Mouse (Mus musculus): ENCODE results near the gene Tspyl1.

Tspyl1 gene

DNA sequence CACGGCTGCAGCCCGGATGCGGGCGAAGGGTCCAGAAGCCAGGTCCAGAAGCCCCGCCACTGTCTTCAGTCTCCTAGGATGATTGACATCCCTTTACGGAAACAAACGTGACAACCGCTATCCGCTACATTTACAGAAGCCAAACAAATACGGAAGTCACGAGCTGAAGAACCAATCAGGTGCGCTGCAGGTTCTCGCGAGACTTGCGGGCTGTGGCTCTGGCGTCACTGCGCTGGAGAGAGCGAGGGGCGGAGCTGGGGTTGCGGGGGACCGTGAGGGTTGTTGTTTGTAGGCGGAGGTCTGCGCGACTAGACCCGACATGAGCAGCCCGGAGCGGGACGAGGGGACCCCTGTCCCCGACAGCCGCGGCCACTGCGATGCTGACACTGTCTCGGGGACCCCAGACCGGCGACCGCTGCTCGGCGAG, at the start of gene Tspyl1:
Gene Tspyl1, plus strand, starts transcription at position 229 of the 427 bp plus-strand sequence.
- DNase-seq (ENCODE audit: low read depth, low spot score) = peak; percentile 99

DNA sequence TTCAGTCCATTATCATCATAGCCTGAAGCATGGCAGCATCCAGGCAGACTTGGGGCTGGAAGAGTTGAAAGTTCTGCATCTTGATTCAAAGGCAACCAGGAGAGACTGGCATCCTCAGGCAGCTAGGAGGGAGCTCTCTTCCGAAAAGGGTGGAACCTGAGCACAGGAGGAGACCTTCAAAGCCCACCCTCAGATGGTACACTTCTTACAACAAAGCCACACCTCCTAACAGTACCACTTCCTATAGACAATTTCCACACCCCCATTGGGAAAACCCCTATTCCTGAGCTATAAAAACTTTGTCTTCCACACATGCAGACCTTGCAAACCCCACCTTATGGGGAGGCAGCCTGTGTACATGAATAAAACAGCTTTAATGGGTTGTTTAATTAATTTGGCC, 48.6 kb upstream of the Tspyl1 start:
- peak; percentile 82 for DNase-seq (ENCODE audit: low read depth, low spot score)

DNA sequence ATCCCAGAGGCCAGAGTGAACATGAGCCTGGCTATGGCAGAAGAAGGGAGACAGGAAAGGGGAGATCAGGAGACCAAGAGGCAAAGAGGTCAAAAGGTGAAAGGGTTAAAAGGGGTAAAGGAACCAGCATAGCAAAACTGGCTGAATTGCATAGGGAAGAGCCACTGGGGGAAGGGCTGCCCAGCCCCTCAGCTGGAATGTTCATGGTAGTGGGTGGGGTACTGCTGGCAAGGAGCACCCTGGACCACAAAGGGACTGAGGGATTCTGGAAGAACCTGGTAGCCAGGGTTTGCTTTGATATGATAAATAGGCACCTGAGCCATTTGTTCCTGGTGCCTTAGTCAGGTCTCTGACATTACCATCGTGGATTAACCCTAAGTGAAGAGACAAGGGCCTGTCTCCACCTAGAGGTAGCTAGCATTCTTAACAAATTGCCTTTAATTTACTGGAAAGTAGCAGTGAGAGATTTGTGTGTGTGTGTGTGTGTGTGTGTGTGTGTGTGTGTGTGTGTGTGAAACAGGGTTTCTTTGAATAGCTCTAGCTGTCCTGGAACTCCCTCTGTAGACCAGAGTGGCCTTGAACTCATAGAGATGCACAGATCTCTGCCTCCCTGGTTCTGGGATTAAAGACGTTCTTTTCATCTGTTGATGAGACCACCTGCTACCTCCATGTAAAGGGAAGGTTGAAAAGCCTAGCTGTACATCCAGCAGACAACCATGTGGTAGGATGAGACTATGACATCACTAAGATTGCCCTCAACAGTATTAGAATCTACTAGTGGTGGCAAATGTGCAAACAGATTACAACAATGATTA, 47.9 kb upstream of the Tspyl1 start:
- DNase-seq (ENCODE audit: low read depth, low spot score) = peak; percentile 99

DNA sequence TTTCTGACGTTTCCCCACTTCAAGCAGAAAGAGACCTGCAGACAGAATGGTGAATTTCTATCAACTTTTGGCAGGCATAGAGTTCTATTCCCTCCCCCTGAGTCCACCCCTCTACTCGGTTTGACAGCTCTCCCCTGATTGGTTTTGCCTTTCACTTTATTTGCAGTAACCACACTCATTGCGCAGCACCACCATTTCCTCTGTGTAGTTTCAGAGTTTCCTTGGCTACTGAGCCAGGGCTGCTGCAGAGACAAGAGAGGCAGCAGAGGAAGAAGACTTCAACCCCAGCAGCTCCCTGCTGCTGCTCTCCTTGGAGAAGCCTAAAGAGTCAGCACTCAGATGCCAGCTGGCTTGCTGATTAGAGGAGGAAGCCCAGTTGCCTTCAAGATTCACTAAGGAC, 46.6 kb upstream of the Tspyl1 start:
- DNase-seq (ENCODE audit: low read depth, low spot score) = no peak

DNA sequence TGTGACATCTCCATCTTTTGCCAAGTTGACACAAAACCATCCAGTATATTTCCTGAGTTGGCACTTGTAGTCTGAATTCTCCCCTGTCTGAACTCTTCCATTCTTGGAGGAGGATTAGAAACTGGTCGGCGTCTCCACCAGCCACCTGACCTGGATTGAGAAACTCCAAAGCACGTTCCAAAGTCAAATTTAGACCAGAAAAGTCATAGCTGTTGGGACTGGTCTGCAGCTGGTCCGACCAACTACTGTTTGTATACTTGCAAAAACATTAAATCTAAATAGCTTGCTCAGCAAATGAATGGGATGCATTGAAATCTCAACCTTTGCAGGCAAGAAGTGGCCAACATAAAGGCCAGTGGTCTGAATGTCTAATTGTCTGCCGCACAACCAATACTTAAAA, 45.4 kb upstream of the Tspyl1 start:
- DNase-seq (ENCODE audit: low read depth, low spot score) = peak; percentile 53

DNA sequence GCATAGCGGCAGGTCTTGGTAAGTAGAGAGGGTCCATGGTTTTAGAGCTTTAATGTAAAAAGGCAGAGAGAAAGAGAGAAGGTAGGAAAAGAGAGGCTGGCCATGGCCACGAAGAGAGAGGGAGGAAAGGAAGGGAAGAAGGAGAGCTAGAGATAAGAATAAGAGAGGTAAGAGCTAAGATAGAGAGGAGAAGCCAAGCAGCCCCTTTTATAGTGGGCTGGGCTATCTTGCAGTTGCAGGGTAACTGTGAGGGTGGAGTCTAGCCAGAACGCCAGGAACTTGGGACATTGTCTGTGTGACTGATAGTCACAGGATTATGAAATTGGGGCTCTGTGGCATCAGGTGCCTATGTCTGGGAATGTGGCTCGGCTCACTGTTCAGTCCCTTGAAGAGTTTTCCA, 43.5 kb upstream of the Tspyl1 start:
- DNase-seq (ENCODE audit: low read depth, low spot score) = no peak

DNA sequence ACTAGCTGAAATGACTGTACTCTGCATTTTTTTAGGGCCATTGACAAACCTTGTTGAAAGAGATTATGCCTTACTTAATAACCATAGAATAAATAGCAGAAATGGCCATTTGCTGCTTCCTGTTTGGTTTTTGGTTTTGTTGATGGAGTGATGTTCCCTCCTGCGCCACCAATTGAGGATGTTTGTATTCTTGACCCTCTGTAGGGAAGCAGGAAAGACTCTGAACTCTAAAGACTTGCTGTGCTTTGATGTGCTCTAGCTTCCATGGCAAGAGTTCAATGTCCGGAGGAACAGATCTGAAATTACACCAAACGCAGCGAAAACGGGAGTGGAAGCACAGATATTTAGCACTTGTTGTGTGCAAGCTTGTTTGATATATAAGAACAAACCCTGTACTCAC, 37.2 kb upstream of the Tspyl1 start:
- no peak for DNase-seq (ENCODE audit: low read depth, low spot score)

DNA sequence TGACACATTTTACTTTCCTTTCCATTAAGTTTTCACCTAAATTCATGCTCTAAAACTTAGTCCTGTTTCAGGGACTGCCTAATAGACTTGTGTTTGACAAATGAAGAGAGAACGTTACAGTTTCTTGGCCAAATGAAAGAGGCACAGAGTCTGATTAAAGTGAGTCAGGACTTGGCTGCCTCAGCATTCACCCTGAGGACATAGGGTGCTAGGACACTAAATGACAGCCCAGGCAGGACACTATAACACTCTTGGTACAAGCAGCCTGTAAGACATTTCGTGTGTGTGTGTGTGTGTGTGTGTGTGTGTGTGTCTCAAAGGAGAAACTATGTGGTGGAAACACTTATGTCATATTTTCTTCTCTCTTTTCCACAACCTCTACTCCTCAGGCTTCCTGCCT, 35.9 kb upstream of the Tspyl1 start:
- DNase-seq (ENCODE audit: low read depth, low spot score) = no peak

DNA sequence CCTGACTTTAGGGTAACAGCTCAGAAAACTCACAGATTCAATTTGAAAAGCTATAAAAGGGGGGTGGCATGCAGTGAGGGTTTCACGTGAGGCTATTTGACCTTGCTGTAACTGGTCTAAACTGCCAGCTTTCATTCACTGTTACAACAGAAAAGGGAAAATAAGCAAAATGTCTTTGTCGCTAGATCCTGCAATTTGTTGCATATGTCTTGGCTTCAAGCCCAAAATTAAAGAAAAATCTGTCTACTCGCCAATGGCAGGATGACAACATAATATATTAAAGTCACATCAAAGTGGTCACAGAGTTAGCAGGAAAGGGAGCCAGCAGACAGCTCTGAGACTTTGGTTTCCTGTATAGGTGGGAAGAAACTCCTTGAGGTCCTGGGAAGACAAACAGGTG, 34.2 kb upstream of the Tspyl1 start:
- no peak for DNase-seq (ENCODE audit: low read depth, low spot score)

DNA sequence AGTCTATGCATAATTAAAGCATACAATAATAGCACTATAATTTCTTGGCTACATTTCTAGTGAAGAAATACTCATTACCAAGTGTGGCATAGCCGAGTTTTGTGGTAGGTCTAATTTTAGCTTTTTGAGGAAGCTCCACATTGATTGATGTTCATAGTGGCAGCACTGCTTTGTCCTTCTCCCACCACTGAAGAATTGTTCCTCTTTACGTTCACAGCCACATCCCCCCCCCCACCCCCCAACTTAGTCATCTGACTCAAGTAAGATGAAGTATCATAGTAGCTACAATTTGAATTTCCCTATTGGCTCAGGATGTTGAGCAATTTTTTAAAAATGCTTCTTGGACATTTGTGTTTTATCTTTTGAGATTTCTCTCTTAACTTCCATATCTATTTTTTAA, 32.4 kb upstream of the Tspyl1 start:
- DNase-seq (ENCODE audit: low read depth, low spot score) = no peak

DNA sequence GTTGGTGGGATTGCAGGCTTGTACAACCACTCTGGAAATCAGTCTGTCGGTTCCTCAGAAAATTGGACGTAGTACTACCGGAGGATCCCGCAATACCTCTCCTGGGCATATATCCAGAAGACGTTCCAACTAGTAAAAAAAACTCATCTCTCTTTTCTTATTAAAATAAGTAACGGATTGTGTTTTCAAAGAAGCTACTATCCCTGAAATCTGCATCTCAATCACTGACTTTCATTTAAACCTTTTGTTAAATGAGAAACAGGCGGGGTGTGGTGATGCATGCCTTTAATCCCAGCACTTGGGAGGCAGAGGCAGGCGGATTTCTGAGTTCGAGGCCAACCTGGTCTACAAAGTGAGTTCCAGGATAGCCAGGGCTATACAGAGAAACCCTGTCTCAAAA, 29.2 kb upstream of the Tspyl1 start:
- peak; percentile 90 for DNase-seq (ENCODE audit: low read depth, low spot score)

DNA sequence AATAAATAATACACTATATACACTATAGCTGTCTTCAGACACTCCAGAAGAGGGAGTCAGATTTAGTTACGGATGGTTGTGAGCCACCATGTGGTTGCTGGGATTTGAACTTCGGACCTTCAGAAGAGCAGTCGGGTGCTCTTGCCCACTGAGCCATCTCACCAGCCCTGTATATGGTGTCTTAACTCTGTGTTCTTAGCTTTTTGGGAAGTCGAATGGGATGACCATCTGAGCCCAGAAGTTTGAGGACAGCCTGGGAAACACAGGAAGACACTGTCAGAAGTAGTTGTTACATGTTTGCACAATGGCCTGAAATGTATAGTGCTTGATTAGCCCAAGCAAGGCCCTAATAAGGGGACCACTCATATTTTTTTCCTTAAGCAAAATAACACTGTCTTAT, 16.9 kb upstream of the Tspyl1 start:
- DNase-seq (ENCODE audit: low read depth, low spot score) = no peak

DNA sequence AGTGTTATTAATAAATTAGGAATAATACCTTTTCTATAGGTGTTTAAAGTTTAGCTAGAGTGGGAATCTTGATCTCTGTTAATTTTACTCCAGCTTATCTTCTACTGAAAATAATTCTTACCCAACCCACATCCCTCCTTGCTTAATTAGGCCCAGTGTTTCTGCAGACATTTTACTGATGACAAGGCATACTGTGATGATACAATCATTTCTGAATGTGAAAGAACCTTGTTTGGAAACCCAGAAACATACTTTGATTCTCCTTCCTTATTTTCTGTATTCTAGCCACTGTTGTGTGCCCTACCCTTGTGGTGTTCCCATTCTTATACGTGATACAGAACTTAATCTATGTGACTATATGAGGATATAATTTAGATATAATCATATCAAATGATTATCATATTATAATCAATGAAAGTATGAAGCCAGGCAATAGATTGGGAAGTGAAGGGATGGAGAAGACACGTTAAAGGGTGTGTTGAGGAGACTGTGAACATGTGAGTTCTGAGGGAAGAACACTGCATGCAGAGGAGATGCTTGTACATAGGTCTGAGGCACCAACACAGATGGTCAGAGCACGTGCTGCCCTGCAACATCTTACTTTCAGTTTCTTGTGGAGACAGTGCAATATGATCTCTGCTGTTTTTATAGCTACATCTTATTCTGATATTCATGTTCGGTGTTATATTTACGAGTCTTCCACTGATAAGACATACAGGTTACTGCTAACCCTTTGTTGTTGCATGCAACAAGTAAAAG, 14.5 kb upstream of the Tspyl1 start:
- no peak for DNase-seq (ENCODE audit: low read depth, low spot score)

DNA sequence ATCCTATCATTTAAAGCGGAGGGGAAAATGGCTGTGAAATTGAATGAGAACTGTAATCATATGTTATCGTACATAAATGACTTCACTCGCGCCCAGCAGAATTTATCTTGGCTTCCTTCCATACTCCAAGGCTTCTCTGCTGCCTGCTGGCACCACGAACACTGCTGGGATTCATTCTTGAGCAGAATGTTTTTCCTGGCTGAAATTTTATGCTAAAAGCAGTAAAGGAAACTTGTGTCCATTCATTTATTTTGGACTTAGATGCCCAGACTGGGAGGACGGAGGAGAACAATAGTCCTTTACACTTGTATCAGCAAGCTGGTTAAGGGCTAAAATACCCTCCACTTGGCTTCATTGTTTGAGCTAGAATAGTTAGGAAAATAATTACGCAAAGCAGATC, 10.3 kb upstream of the Tspyl1 start:
- no peak for DNase-seq (ENCODE audit: low read depth, low spot score)

DNA sequence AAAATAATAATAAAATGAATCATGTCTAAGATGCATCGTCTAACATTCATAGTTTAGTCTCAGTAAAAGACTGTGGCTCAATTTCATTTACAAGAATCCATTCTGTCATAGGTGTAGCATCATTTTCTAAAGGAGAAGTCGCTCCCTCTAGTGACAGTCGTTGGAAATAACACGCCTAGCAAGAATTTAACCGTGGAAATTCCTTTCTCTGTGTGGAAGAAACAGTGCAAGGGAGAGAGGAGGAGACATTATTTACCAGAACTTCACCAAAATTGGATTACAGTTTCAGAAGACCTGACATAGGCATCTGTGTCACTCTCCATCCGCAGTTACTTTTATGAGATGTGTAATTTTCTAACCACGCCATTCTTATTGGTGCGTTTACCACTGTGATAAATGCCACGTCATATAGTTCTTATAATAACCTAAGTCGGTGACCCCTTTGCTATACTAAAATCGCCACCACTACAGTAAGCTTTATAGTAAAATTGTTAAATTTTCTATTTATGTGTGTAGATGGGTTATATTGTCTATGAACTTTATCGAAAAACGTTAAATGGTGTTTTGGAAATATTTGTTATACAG, 1.3 kb upstream of the Tspyl1 start:
- DNase-seq (ENCODE audit: low read depth, low spot score) = peak; percentile 75

DNA sequence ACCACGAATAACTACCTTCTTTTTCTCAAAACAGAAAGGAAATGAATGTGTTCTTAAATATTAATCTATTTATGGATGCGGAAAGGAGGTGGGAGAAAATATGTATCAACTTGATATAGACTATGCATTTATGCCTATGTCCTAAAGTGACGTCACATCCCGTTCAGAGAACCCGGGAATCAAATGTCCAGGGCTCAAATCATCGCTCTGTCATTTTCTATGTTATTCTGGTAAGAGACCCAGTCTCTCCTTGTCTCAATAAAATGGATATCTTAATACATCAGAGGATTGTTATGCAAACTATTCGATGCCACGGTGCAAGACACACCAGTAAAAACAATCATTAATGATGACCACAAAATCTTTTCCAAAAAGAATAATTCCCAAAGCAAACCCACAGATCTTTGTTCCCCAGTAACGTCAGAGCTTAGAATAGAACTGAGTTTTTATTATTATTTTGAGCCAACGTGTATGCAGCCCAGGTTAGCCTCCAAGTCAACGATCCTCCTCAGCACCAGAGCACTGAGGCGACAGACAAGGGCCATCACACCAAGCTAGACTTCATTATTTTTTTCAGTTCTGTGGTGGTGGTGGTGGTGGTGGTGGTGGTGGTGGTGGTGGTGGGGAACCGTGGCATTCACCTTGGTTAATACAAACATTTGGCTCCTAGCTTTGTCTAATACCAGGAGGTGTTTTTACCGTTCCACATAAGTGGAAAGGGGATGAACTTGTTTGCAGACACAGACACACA, 604 bp upstream of the Tspyl1 start:
- DNase-seq (ENCODE audit: low read depth, low spot score) = no peak

DNA sequence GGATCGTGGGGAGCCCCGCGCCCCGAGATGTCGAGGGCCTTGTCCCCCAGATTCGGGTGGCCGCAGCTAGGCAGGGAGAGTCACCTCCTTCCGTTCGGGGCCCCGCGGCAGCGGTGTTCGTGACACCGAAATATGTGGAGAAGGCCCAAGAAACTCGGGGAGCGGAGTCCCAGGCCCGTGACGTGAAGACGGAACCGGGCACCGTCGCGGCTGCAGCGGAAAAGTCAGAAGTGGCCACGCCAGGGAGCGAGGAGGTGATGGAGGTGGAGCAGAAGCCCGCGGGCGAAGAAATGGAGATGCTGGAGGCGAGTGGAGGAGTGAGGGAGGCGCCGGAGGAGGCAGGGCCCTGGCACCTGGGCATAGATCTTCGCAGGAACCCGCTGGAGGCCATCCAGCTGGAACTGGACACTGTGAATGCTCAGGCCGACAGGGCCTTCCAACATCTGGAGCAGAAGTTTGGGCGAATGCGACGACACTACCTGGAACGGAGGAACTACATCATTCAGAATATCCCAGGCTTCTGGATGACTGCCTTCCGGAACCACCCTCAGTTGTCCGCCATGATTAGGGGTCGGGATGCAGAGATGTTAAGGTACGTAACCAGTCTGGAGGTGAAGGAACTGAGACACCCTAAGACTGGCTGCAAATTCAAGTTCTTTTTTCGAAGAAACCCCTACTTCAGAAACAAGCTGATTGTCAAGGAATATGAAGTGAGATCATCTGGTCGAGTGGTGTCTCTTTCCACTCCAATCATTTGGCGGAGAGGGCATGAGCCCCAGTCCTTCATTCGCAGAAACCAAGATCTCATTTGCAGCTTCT, 639 bp downstream of the Tspyl1 start:
- peak; percentile 9 for DNase-seq (ENCODE audit: low read depth, low spot score)

DNA sequence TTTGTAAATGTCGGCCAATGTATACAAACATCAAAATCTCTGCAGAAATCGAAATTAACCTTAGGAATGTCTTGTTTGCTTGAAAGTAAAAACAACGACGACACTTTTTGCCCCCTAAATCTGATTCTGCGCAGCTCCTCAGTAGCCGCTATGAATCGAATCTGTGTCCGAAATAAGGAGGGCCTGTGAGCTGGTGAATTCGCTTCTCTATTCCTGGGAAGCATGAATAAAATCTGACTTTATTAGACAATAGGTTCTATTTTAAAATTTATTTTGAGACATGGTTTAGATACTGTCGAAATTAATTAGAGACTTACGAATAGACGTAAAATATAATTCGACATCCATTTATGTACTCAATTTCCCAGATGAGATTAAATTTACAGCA, 14.9 kb downstream of the Tspyl1 start:
- no peak for DNase-seq (ENCODE audit: low read depth, low spot score)

DNA sequence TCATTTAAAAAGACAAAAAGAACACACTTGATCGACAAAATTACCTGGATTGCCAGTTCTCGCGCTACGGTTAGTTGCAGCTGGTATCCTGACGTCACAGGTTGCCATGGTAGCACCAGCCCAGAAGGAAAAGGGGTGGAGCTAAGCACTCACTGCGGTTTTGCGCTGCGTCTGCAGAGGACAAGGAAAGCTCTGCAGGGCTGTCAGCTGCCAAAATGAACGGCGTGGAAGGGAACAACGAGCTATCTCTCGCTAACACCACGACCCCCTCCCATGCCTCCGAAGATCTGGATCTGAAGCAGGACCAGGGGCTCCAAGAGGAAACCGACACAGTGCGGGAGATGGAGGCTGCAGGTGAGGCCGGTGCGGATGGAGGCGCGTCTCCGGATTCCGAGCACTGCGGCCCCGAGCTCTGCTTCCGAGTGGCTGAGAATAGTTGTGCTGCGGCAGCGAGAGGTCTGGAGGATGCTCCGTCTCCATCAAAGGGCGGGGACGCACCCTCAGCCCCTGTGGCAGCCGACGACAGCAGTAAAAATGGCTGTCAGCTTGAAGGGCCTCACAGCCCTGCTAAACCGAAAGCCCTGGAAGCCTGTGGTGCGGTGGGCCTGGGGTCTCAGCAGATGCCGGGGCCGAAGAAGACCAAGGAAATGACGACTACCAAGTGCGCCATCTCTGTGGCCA, 15.4 kb downstream of the Tspyl1 start, which contains the start of gene Tspyl4:
Gene Tspyl4, plus strand, starts transcription at position 144 of the 681 bp plus-strand sequence.
- peak; percentile 96 for DNase-seq (ENCODE audit: low read depth, low spot score)

DNA sequence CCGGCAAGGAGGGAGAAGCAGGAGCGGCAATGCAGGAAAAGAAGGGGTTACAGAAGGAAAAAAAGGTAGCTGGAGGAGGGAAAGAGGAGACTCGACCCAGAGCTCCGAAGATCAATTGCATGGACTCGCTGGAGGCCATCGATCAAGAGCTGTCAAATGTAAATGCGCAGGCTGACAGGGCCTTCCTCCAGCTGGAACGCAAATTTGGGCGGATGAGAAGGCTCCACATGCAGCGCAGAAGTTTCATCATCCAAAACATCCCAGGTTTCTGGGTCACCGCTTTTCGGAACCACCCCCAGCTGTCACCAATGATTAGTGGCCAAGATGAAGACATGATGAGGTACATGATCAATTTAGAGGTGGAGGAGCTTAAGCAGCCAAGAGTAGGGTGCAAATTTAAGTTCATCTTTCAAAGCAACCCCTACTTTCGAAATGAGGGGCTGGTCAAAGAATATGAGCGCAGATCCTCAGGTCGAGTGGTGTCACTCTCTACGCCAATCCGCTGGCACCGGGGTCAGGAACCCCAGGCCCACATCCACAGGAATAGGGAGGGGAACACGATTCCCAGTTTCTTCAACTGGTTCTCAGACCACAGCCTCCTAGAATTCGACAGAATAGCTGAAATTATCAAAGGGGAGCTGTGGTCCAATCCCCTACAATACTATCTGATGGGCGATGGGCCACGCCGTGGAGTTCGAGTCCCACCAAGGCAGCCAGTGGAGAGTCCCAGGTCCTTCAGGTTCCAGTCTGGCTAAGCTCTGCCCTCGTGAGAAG, 16.2 kb downstream of the Tspyl1 start:
- no peak for DNase-seq (ENCODE audit: low read depth, low spot score)
